Mouse (Mus musculus): Measurements from ENCODE around the gene Slco3a1.

DNA sequence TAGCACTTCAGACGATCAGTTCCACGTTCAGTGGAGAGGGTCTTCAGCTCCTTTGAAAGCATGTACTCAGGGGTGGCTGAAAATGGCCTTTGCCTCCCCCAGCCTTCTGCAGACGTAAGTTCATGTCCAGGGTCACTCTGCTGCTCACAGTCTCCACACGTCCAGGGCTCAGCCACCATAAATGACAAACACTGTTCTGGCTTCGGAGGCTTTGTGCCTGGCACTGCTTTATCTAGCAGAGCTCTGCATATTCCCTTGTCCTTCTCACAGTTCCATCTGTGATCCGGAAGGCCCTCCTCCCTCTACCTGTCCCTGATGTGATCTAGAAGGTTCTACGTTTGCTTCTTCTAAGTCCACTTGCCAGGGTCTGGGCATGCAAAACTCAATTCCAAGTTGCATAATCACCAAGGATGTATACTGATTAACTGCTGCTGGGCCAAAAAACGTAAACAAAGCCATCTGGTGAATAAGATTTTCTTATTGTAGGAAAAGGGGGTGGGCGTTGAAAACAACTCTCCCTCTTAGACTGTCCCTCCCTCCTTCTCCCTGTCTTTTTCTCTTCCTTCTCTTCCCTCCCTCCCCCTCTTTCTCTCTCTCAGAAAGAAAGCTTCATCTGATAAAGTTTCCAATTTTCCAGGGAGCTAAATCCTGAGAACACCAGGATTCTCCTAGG, 62.8 kb downstream of the Slco3a1 start:
- no peak for TF ChIP-seq CTCF (IDR thresholded peaks at IDR 0.05; ENCODE audit: low read depth, low read length)
- no peak for TF ChIP-seq POLR2A (IDR thresholded peaks at IDR 0.05; ENCODE audit: insufficient read depth, low read length)
- no peak for TF ChIP-seq EP300 (IDR thresholded peaks at IDR 0.05; ENCODE audit: insufficient read depth, low read depth, low read length)

Measured in ES-Bruce4 (cell line).